Mouse (Mus musculus) liver, embryonic 14.5 days (tissue): Measurements from ENCODE around the gene Focad. TPM values are rescaled to one million over a fixed set of nuclear protein-coding genes. Genes with fewer than 3 reads are reported as not detected.

Experiments used
- ATAC-seq: fragments of 200-750 bp; cut with Nextera tagmentation; 2 replicates; pipeline ENCODE4 v1.8.0; 2017; ENCODE audit warnings: moderate number of reproducible peaks, mild to moderate bottlenecking, moderate library complexity; ENCODE audit not compliant: insufficient read depth
- DNase-seq, 3 experiments: peaks; one replicate each; pipeline ENCODE4 v3.0.0-alpha.2; 2012 to 2013; ENCODE audit warnings: low read depth in 3 of 3, low spot score in 3 of 3
- H3K27ac ChIP-seq: fragments of 300-500 bp; sonication (generic); 2 replicates; pipeline ENCODE4 v1.5.1; 2014; ENCODE audit warnings: moderate library complexity, mild to moderate bottlenecking, control low read depth, inconsistent platforms
- H3K27me3 ChIP-seq: fragments of 300-500 bp; sonication (generic); 2 replicates; pipeline ENCODE4 v1.6.1; 2014; ENCODE audit warnings: mild to moderate bottlenecking, low read length, moderate library complexity; ENCODE audit not compliant: control insufficient read depth, insufficient read depth
- H3K36me3 ChIP-seq: fragments of 300-500 bp; sonication (generic); replicated peaks from 2 replicates; pipeline ENCODE4 v1.6.1; 2014; ENCODE audit warnings: low read depth; ENCODE audit not compliant: control insufficient read depth, insufficient read depth
- H3K4me1 ChIP-seq, 2 experiments: fragments of 200-500 bp in 1 of 2; fragments of 300-500 bp in 1 of 2; sonication (generic) in 1 of 2; replicated peaks; 2 replicates each; pipeline ENCODE4 v1.6.1; 2012 to 2014; ENCODE audit warnings: antibody characterized with exemption in 1 of 2, inconsistent platforms in 1 of 2, low read length in 1 of 2; ENCODE audit not compliant: control insufficient read depth in 2 of 2, insufficient read depth in 2 of 2
- H3K4me2 ChIP-seq: fragments of 300-500 bp; sonication (generic); 2 replicates; pipeline ENCODE4 v1.6.1; 2014; ENCODE audit warnings: low read depth, mild to moderate bottlenecking, control low read depth, moderate library complexity
- H3K4me3 ChIP-seq, 2 experiments: fragments of 200-500 bp in 1 of 2; fragments of 300-500 bp in 1 of 2; sonication (generic) in 1 of 2; 2 replicates each; pipeline ENCODE4 v1.5.1; 2012 to 2014; ENCODE audit warnings: low read depth in 2 of 2, low read length in 2 of 2, mild to moderate bottlenecking in 2 of 2, control low read depth in 1 of 2, inconsistent platforms in 1 of 2, moderate library complexity in 1 of 2; ENCODE audit not compliant: insufficient read depth in 1 of 2
- H3K9ac ChIP-seq: fragments of 300-500 bp; sonication (generic); replicated peaks from 2 replicates; pipeline ENCODE4 v1.6.1; 2014; ENCODE audit warnings: mild to moderate bottlenecking, control low read depth, moderate library complexity
- H3K9me3 ChIP-seq: fragments of 300-500 bp; sonication (generic); 2 replicates; pipeline ENCODE4 v1.6.1; 2016; ENCODE audit warnings: low read length, mixed read lengths; ENCODE audit not compliant: control insufficient read depth
- CTCF ChIP-seq: IDR thresholded peaks from 2 replicates; pipeline ENCODE4 v1.5.1; 2016; ENCODE audit warnings: antibody characterized with exemption, low read depth, control low read depth
- EP300 ChIP-seq: IDR thresholded peaks from 2 replicates; pipeline ENCODE4 v1.6.1; 2016; ENCODE audit warnings: antibody characterized with exemption, low read depth
- WGBS: fragments of 180-500 bp; shearing (Covaris S2); extraction: QIAGEN DNeasy Blood & Tissue Kit; methylation state at CpG from one replicate; pipeline ENCODE4 v1.1.7; 2014; ENCODE audit not compliant: insufficient replicate concordance; 5-methylcytosine and 5-hydroxymethylcytosine counted together
- polyA plus RNA-seq, 2 experiments: library from polyadenylated mRNA; depleted of rRNA in 1 of 2; stranded (reverse) in 1 of 2; unstranded in 1 of 2; fragments of >200 nt; fragmentation: Nextera tagmentation in 1 of 2; extraction: Ambion mirVana in 1 of 2; gene quantifications; 2 replicates each; pipeline versions ENCODE4 v1.2.1 to v1.2.3; 2012 to 2014

The Focad gene
- polyA plus RNA-seq, 2 experiments, result 5.2 to 8.9 TPM

- no peak overlapping the region for H3K4me2 ChIP-seq
- ATAC-seq (no peak), DNase-seq (no peak)
- H3K9ac ChIP-seq, result no peak overlapping the region
- TF ChIP-seq EP300 (no peak), CTCF (no peak)
- H3K4me3 ChIP-seq, result no peak overlapping the region
- 64% methylated on average over 2 of the region's 2 CpGs for WGBS
- no peaks in the 10 kb centered on the region for H3K27me3 ChIP-seq
- H3K4me1 ChIP-seq, result no peaks in the 10 kb centered on the region
- no peaks in the 10 kb centered on the region for H3K9me3 ChIP-seq
- H3K36me3 ChIP-seq, result no peaks in the 10 kb centered on the region
- no peak overlapping the region for H3K27ac ChIP-seq
These were observed 116.9 kb downstream of the Focad start for GRCm38 (mm10) chr4:88211200-88211885.

GRCm38 (mm10) chr4:88213895-88214294, 119.5 kb downstream of the Focad start:
- no peaks in the 10 kb centered on the region for H3K4me1 ChIP-seq
- DNase-seq (no peak), ATAC-seq (no peak)
- no peak for TF ChIP-seq EP300
- TF ChIP-seq CTCF, result no peak
- H3K9ac ChIP-seq, result no peak overlapping the region
- H3K27ac ChIP-seq, result no peak overlapping the region
- no peak overlapping the region for H3K4me2 ChIP-seq
- no peak overlapping the region for H3K4me3 ChIP-seq
- no peaks in the 10 kb centered on the region for H3K9me3 ChIP-seq
- H3K36me3 ChIP-seq, result no peaks in the 10 kb centered on the region
- 83% methylated on average over 3 of the region's 3 CpGs for WGBS
- H3K27me3 ChIP-seq, result no peaks in the 10 kb centered on the region

- TF ChIP-seq CTCF (no peak), EP300 (no peak)
- no peaks in the 10 kb centered on the region for H3K27me3 ChIP-seq
- no peak overlapping the region for H3K4me2 ChIP-seq
- ATAC-seq, result no peak
- H3K4me3 ChIP-seq, result no peak overlapping the region
- H3K36me3 ChIP-seq, result no peaks in the 10 kb centered on the region
- no peaks in the 10 kb centered on the region for H3K9me3 ChIP-seq
- no peak for DNase-seq
- H3K27ac ChIP-seq, result no peak overlapping the region
- no peak overlapping the region for H3K9ac ChIP-seq
- H3K4me1 ChIP-seq, result no peaks in the 10 kb centered on the region
- 69% methylated on average over 6 of the region's 6 CpGs for WGBS
These were observed 123.9 kb downstream of the Focad start for GRCm38 (mm10) chr4:88218286-88218685.

GRCm38 (mm10) chr4:88218797-88219196, 124.4 kb downstream of the Focad start:
- 56% methylated on average over 2 of the region's 2 CpGs for WGBS
- H3K36me3 ChIP-seq, result no peaks in the 10 kb centered on the region

GRCm38 (mm10) chr4:88231375-88231774, 136.9 kb downstream of the Focad start:
- no peak for ATAC-seq

More at GRCm38 (mm10) chr4:88218797-88219196, 124.4 kb downstream of the Focad start:
- no peak for DNase-seq
- Histone ChIP-seq H3K4me3 (no peak overlapping the region), H3K27ac (no peak overlapping the region), H3K4me2 (no peak overlapping the region), H3K4me1 (no peaks in the 10 kb centered on the region), H3K9me3 (no peaks in the 10 kb centered on the region), H3K27me3 (no peaks in the 10 kb centered on the region), H3K9ac (no peak overlapping the region)
- no peak for ATAC-seq
- TF ChIP-seq CTCF (no peak), EP300 (no peak)

More at GRCm38 (mm10) chr4:88231375-88231774, 136.9 kb downstream of the Focad start:
- Histone ChIP-seq H3K36me3 (no peaks in the 10 kb centered on the region), H3K4me1 (no peaks in the 10 kb centered on the region), H3K27ac (no peak overlapping the region), H3K4me2 (no peak overlapping the region), H3K4me3 (no peak overlapping the region), H3K9me3 (no peaks in the 10 kb centered on the region), H3K9ac (no peak overlapping the region), H3K27me3 (no peaks in the 10 kb centered on the region)
- DNase-seq, result no peak
- no peak for TF ChIP-seq CTCF
- 74% methylated on average over 3 of the region's 3 CpGs for WGBS
